Mouse (Mus musculus): ENCODE data around the gene Efna2. TPM values are rescaled to one million over a fixed set of nuclear protein-coding genes. Genes with fewer than 3 reads are reported as not detected.

The Efna2 gene
- polyA plus RNA-seq, 1 experiment from 2014 or later = 55.8 TPM

DNA sequence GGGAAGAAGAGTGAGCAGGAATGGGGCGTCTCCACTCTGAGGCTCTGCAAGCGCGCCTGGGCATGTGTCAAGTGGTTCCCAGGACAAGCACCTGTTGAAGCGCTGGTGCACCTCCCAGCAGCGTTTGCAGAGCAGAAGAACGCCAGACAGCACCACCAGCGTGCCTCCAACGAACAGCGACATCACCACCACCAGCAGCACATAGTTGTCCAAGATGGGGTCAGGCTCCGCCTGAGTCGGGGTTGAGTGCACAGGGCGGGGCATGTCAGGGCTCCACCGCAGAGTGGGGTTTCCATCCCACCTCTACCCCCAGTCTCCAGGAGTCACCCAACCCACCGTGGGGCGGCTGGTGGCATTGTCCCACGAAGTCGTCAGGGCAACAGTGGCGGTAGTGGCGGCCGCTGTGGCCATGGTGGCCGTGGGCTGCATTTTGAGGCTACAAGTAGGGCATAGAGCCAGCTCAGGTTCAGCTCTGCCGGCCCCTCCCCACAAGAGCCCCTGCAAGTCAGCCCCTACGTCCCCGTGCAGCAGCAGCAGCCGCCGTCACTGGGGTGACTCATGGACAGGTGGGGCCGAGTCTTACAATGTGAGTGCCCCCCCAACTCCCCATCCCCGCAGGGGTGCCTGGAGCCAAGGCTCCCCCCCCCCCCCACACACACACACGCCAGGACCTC is 42.2 kb upstream of the Efna2 start:
- WGBS = 6% methylated on average over 29 of the region's 29 CpGs
- H3K36me3 ChIP-seq = peaks cover 26% of the 10 kb centered on the region
- peak overlapping the region; percentile 50 for H3K27ac ChIP-seq
- peak overlapping the region; percentile 45 for H3K9ac ChIP-seq
- no peak for ATAC-seq (ENCODE audit: insufficient number of reproducible peaks, insufficient read depth, low FRiP score, low TSS enrichment)
- H3K27me3 ChIP-seq = peaks cover 41% of the 10 kb centered on the region
- H3K4me2 ChIP-seq (replicated peaks) = peak overlapping the region; percentile 96
- H3K4me3 ChIP-seq = peak overlapping the region; percentile 81
- no peaks in the 10 kb centered on the region for H3K9me3 ChIP-seq
- peaks cover 33% of the 10 kb centered on the region for H3K4me1 ChIP-seq

GRCm38 (mm10) chr10:80137626-80138552 is 41.4 kb upstream of the Efna2 start:
- Histone ChIP-seq H3K27me3 (peaks cover 41% of the 10 kb centered on the region), H3K4me1 (peaks cover 35% of the 10 kb centered on the region), H3K36me3 (peaks cover 18% of the 10 kb centered on the region), H3K4me2 (replicated peaks) (peak overlapping the region; percentile 96), H3K9me3 (no peaks in the 10 kb centered on the region), H3K4me3 (peak overlapping the region; percentile 81), H3K9ac (peak overlapping the region; percentile 94), H3K27ac (peak overlapping the region; percentile 77)
- 5% methylated on average over 30 of the region's 33 CpGs for WGBS
- no peak for ATAC-seq (ENCODE audit: insufficient number of reproducible peaks, insufficient read depth, low FRiP score, low TSS enrichment)

DNA sequence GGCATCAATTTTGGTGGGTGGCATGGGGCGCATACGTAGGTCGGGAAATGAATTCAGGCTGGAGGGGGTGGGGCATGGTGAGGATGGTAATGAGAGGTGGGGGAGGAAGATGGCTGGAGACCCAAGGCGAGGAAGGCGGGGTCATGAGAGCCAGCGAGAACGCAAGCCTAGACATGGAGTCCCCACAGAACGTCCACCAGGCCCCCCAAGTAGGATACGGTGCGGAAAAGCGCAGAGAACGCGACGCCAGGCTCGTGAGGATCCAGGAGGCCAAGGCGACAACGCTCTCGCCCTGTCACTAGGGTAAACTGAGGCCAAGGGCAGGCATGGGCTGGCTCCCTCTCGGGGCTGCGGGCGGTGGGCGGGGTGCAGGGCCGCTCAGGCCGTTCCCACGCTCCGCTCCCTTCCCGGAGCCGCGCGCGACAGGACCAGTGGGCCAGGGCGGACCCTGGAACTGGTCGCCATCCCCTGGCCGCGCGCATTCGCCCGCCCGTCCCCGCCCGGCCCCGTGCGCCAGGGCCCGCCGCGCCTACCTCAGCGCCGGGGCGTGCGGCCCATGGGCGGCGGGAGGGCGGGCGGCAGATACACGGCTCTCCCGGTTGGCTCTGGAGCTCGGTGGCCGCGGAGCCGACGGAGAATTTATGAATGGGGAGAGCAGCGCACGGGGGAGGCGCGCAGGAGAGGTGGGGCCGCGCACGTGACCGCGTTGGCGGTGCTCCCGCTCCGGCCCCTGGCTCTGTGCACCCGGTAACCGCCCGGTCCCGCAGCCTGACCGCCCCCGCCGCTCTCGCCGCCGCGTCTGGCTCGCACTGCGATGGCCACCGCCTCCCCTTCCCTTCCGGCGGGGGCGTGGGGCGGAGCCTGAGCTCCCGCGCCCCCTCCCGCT is 40.5 kb upstream of the Efna2 start, which contains the start of gene Atp5d:
Gene Atp5d (plus strand): TSS at position 80 of the 886 bp plus-strand sequence.
- H3K27ac ChIP-seq = peak within 1 kb of the TSS; percentile 77
- peak within 1 kb of the TSS; percentile 96 for H3K4me2 ChIP-seq (replicated peaks)
- ATAC-seq (ENCODE audit: insufficient number of reproducible peaks, insufficient read depth, low FRiP score, low TSS enrichment) = no peak
- peak within 1 kb of the TSS; percentile 81 for H3K4me3 ChIP-seq
- under 1% methylated on average over 85 of the region's 94 CpGs for WGBS
- H3K27me3 ChIP-seq = peaks cover 41% of the 10 kb centered on the region
- peak within 1 kb of the TSS; percentile 94 for H3K9ac ChIP-seq
- H3K36me3 ChIP-seq = peaks cover 15% of the 10 kb centered on the region
- no peaks in the 10 kb centered on the region for H3K9me3 ChIP-seq
- peaks cover 37% of the 10 kb centered on the region for H3K4me1 ChIP-seq

GRCm38 (mm10) chr10:80139439-80139775 is 39.9 kb upstream of the Efna2 start:
- Histone ChIP-seq H3K4me3 (peak overlapping the region; percentile 81), H3K27me3 (peaks cover 41% of the 10 kb centered on the region), H3K4me1 (peaks cover 37% of the 10 kb centered on the region), H3K9me3 (no peaks in the 10 kb centered on the region), H3K27ac (peak overlapping the region; percentile 77; the same call in 1 of the 2 replicates), H3K4me2 (replicated peaks) (peak overlapping the region; percentile 96), H3K9ac (peak overlapping the region; percentile 94), H3K36me3 (peaks cover 15% of the 10 kb centered on the region)
- under 1% methylated on average over 10 of the region's 10 CpGs for WGBS
- ATAC-seq (ENCODE audit: insufficient number of reproducible peaks, insufficient read depth, low FRiP score, low TSS enrichment) = no peak

DNA sequence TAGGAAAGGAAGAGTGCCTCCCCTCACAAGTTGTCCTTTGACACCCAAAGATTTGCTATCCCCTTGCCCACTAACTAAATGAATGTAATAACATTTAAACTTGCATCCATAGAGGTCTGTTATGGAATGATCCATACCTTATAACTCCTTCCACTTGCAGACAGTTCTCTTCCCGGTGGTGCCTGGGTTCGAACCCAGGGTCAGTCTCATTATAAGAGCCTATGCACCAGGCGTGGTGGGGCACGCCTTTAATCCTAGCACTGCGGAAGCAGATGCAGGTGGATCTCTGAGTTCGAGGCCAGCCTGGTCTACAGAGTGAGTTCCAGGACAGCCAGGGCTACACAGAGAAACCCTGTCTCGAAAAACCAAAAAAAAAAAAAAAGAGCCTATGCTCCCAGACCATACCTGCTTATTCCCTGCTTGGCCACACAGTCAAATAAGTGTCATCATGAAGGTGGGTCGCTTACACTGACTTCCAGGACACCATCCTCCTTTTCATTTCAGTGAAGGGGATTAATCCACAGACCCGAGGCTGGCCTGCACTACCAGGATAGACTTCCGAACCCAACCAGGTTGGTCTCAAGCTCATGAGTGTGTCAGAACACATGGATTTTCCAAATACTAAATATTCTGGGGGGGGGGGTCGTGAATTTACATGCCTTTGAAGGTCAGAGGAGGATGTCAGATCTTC is 39.2 kb upstream of the Efna2 start:
- H3K36me3 ChIP-seq = peaks cover 18% of the 10 kb centered on the region
- no peak for ATAC-seq (ENCODE audit: insufficient number of reproducible peaks, insufficient read depth, low FRiP score, low TSS enrichment)
- peaks cover 35% of the 10 kb centered on the region for H3K27me3 ChIP-seq
- peaks cover 37% of the 10 kb centered on the region for H3K4me1 ChIP-seq
- WGBS = 72% methylated on average over 11 of the region's 11 CpGs
- no peak overlapping the region for H3K4me3 ChIP-seq
- no peaks in the 10 kb centered on the region for H3K9me3 ChIP-seq
- peak overlapping the region; percentile 92; the same call in 1 of the 2 replicates for H3K4me2 ChIP-seq (replicated peaks)
- no peak overlapping the region for H3K27ac ChIP-seq
- no peak overlapping the region for H3K9ac ChIP-seq

GRCm38 (mm10) chr10:80140666-80141035 is 38.6 kb upstream of the Efna2 start, which contains the start of gene Cbarp:
Gene Cbarp, minus strand, starts transcription at chr10:80140835.
- Histone ChIP-seq H3K4me1 (peaks cover 37% of the 10 kb centered on the region), H3K36me3 (peaks cover 23% of the 10 kb centered on the region), H3K27ac (peak within 1 kb of the TSS; percentile 82), H3K27me3 (peaks cover 29% of the 10 kb centered on the region), H3K9ac (peak within 1 kb of the TSS; percentile 40; the same call in 1 of the 2 replicates), H3K9me3 (no peaks in the 10 kb centered on the region), H3K4me2 (replicated peaks) (peak within 1 kb of the TSS; percentile 92), H3K4me3 (peak within 1 kb of the TSS; percentile 81)
- 79% methylated on average over 10 of the region's 10 CpGs for WGBS
- no peak for ATAC-seq (ENCODE audit: insufficient number of reproducible peaks, insufficient read depth, low FRiP score, low TSS enrichment)

DNA sequence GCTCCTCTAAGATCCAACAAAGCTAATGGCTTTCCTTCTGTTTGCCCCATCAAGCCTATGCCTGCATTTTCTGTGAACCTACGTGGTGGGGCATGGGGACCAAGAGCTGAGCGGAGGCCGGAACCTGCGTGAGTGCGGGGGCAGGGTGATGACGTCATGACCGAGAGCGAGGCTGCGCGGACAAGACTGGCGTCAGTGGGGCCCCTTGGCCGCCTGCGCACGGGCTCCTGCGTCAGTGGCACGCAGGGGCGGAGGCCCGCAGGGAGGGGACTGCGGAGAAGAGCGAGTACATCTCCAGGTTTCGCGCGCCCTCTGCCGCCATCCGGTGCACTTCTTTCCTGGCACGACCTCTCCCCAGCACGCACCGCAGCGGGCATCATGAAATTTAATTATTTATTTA is 38.0 kb upstream of the Efna2 start:
- peak overlapping the region; percentile 40; the same call in 1 of the 2 replicates for H3K9ac ChIP-seq
- peak overlapping the region; percentile 92 for H3K4me2 ChIP-seq (replicated peaks)
- WGBS = under 1% methylated on average over 29 of the region's 29 CpGs
- peaks cover 23% of the 10 kb centered on the region for H3K27me3 ChIP-seq
- H3K4me3 ChIP-seq = peak overlapping the region; percentile 77
- no peaks in the 10 kb centered on the region for H3K9me3 ChIP-seq
- peaks cover 36% of the 10 kb centered on the region for H3K4me1 ChIP-seq
- ATAC-seq (ENCODE audit: insufficient number of reproducible peaks, insufficient read depth, low FRiP score, low TSS enrichment) = peak; percentile 49
- H3K36me3 ChIP-seq = peaks cover 29% of the 10 kb centered on the region
- H3K27ac ChIP-seq = peak overlapping the region; percentile 82

DNA sequence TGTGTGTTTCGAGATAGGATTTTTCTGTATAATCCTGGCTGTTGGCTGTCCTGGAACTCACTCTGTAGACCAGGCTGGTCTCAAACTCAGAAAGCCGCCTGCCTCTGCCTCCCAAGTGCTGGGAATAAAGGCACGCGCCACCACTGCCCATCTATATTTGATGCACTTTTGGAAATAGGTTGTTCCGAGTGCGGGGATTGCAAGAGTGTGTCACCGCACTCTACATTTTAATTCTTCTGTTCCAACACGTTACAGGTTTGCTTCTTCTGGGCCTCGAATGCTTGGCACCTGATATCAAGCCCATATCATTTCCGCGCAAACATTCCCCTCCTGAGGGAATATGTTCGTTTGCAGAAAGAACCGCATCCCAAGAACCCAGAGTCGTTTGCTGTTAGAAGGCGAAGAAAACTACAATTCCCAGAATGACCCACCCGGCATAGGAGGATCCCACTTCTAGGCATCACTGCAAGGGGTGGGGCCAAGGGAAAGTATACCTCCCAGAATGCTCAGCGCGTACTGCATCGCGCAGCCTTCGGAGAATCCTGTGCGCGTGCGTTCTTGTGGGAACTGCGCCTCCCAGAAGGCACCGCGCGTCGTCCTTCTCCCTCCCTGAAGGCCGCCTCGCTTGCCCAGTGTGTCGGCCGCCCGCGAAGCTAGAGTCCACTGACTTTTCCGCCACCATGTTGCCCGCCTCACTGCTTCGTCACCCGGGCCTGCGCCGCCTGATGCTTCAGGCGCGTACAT is 37.3 kb upstream of the Efna2 start:
- Histone ChIP-seq H3K4me2 (replicated peaks) (peak overlapping the region; percentile 92), H3K27ac (peak overlapping the region; percentile 82), H3K27me3 (peaks cover 16% of the 10 kb centered on the region), H3K4me1 (peaks cover 28% of the 10 kb centered on the region), H3K36me3 (peaks cover 32% of the 10 kb centered on the region), H3K9ac (peak overlapping the region; percentile 86), H3K9me3 (no peaks in the 10 kb centered on the region), H3K4me3 (peak overlapping the region; percentile 77)
- ATAC-seq (ENCODE audit: insufficient number of reproducible peaks, insufficient read depth, low FRiP score, low TSS enrichment) = peak; percentile 77
- WGBS = 1% methylated on average over 43 of the region's 43 CpGs

DNA sequence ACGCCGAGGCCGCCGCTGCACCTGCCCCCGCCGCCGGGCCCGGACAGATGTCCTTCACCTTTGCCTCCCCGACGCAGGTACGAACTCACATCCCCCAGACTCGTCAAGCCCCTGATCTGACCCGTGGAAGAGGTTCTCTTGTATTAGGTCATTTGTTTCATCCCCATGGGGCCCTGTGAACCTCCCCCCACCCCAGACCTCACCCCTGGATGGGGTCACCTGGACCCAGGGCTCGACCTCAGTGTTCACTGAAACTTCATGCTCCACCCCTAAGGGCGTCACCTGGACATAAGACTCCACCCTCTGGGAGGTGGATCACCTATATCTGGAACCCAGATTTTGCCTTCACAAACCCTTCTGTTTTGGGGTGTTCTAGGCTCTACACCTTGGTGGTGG is 36.8 kb upstream of the Efna2 start:
- WGBS = 0% methylated on average over 15 of the region's 15 CpGs
- no peak for ATAC-seq (ENCODE audit: insufficient number of reproducible peaks, insufficient read depth, low FRiP score, low TSS enrichment)
- H3K4me2 ChIP-seq (replicated peaks) = peak overlapping the region; percentile 92
- H3K9me3 ChIP-seq = no peaks in the 10 kb centered on the region
- peaks cover 27% of the 10 kb centered on the region for H3K4me1 ChIP-seq
- H3K36me3 ChIP-seq = peaks cover 32% of the 10 kb centered on the region
- peak overlapping the region; percentile 77 for H3K4me3 ChIP-seq
- H3K9ac ChIP-seq = peak overlapping the region; percentile 86
- peaks cover 11% of the 10 kb centered on the region for H3K27me3 ChIP-seq
- H3K27ac ChIP-seq = peak overlapping the region; percentile 82

DNA sequence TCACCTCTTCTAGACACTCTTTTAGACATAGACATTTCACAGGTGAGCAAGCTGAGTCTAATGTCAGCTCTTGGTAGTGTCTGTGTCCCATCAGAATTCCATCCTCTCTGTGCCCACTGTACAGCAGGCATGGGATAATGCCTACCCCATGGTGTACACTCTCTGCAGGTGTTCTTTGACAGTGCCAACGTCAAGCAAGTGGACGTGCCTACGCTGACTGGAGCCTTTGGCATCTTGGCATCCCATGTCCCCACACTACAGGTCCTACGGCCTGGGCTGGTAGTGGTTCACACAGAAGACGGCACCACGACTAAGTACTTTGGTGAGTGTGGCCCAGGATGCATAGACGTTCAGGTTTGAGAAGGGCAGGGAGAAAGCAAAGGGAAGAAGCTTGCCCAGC is 35.6 kb upstream of the Efna2 start:
- no peak for ATAC-seq (ENCODE audit: insufficient number of reproducible peaks, insufficient read depth, low FRiP score, low TSS enrichment)
- Histone ChIP-seq H3K4me2 (replicated peaks) (no peak overlapping the region), H3K4me1 (peaks cover 20% of the 10 kb centered on the region)

More for the DNA sequence above, 35.6 kb upstream of the Efna2 start:
- Histone ChIP-seq H3K9ac (peak overlapping the region; percentile 22; the same call in 1 of the 2 replicates), H3K4me3 (no peak overlapping the region), H3K27me3 (no peaks in the 10 kb centered on the region), H3K9me3 (no peaks in the 10 kb centered on the region), H3K27ac (no peak overlapping the region), H3K36me3 (peaks cover 32% of the 10 kb centered on the region)
- 93% methylated on average over 7 of the region's 7 CpGs for WGBS
